Mouse (Mus musculus): ENCODE results near the gene Shc3.

- TF ChIP-seq CTCF (IDR thresholded peaks at IDR 0.05; ENCODE audit: low read depth, low read length): no peak
- TF ChIP-seq GATA1 (IDR thresholded peaks at IDR 0.05; ENCODE audit: borderline replicate concordance, low read length): no peak
- TF ChIP-seq POLR2AphosphoS5 (IDR thresholded peaks at IDR 0.05; ENCODE audit: insufficient replicate concordance, low read depth, low read length): no peak
- no peak for TF ChIP-seq GATA2 (IDR thresholded peaks at IDR 0.05; ENCODE audit: borderline replicate concordance, low read depth, low read length)
Observed at GRCm38 (mm10) chr13:51567411-51567851, 1.8 kb downstream of the Shc3 start.
